Mouse (Mus musculus): ENCODE results near the gene Gm20481. TPM values are rescaled to one million over a fixed set of nuclear protein-coding genes. Genes with fewer than 3 reads are reported as not detected.
"Not testable (repeated sequence)": the region's sequence is repeated elsewhere in the genome, so short reads cannot be mapped to it uniquely, and the experiment has no call there.

Gm20481 gene
- polyA plus RNA-seq, 1 experiment = not detected

GRCm38 (mm10) chr17:34982328-34982727 is 12.6 kb downstream of the Gm20481 start:
- DNase-seq (ENCODE audit: low read depth in 1 of 2, low spot score in 2 of 2) = no peak
- peak overlapping the region; percentile 99; the same call in 1 of the 2 replicates for H3K27ac ChIP-seq (ENCODE audit: insufficient read depth, low read length)
- peaks cover 4% of the 10 kb centered on the region; the same call in 1 of the 2 replicates for H3K4me1 ChIP-seq (ENCODE audit: control insufficient read depth, insufficient read depth, insufficient read length)
- H3K4me3 ChIP-seq (ENCODE audit: extremely low read depth, insufficient read depth, insufficient read length) = peak overlapping the region; percentile 99
- no peak for TF ChIP-seq POLR2A (IDR thresholded peaks at IDR 0.05; ENCODE audit: low read depth, low read length)
- no peak for TF ChIP-seq CTCF (IDR thresholded peaks at IDR 0.05; ENCODE audit: extremely low read depth, insufficient read depth, insufficient read length, insufficient replicate concordance)
- H3K36me3 ChIP-seq (ENCODE audit: control insufficient read depth, insufficient read depth, low read length) = peaks cover 7% of the 10 kb centered on the region; the same call in 1 of the 2 replicates
- no peaks in the 10 kb centered on the region for H3K27me3 ChIP-seq (ENCODE audit: control insufficient read depth, insufficient read depth, low read length)
- WGBS = under 1% methylated on average over 15 of the region's 15 CpGs

GRCm38 (mm10) chr17:34984218-34984617 is 14.5 kb downstream of the Gm20481 start:
- peaks cover 4% of the 10 kb centered on the region; the same call in 1 of the 2 replicates for H3K4me1 ChIP-seq (ENCODE audit: control insufficient read depth, insufficient read depth, insufficient read length)
- no peak overlapping the region for H3K4me3 ChIP-seq (ENCODE audit: extremely low read depth, insufficient read depth, insufficient read length)
- no peaks in the 10 kb centered on the region for H3K27me3 ChIP-seq (ENCODE audit: control insufficient read depth, insufficient read depth, low read length)
- WGBS = 82% methylated on average over 2 of the region's 2 CpGs
- H3K27ac ChIP-seq (ENCODE audit: insufficient read depth, low read length) = no peak overlapping the region
- DNase-seq (ENCODE audit: low read depth in 1 of 2, low spot score in 2 of 2) = no peak
- no peak for TF ChIP-seq POLR2A (IDR thresholded peaks at IDR 0.05; ENCODE audit: low read depth, low read length)
- peak; percentile 12; the same call in 1 of the 2 replicates for TF ChIP-seq CTCF (IDR thresholded peaks at IDR 0.05; ENCODE audit: extremely low read depth, insufficient read depth, insufficient read length, insufficient replicate concordance)
- peaks cover 7% of the 10 kb centered on the region; the same call in 1 of the 2 replicates for H3K36me3 ChIP-seq (ENCODE audit: control insufficient read depth, insufficient read depth, low read length)

GRCm38 (mm10) chr17:34994751-34995150 is 25.0 kb downstream of the Gm20481 start:
- Histone ChIP-seq H3K36me3 (ENCODE audit: control insufficient read depth, insufficient read depth, low read length) (peaks cover 16% of the 10 kb centered on the region), H3K27me3 (ENCODE audit: control insufficient read depth, insufficient read depth, low read length) (no peaks in the 10 kb centered on the region), H3K4me1 (ENCODE audit: control insufficient read depth, insufficient read depth, insufficient read length) (no peaks in the 10 kb centered on the region; the same call in 1 of the 2 replicates), H3K4me3 (ENCODE audit: extremely low read depth, insufficient read depth, insufficient read length) (no peak overlapping the region), H3K27ac (ENCODE audit: insufficient read depth, low read length) (no peak overlapping the region)
- DNase-seq (ENCODE audit: low read depth in 1 of 2, low spot score in 2 of 2) = no peak
- TF ChIP-seq POLR2A (IDR thresholded peaks at IDR 0.05; ENCODE audit: low read depth, low read length) (no peak), CTCF (IDR thresholded peaks at IDR 0.05; ENCODE audit: extremely low read depth, insufficient read depth, insufficient read length, insufficient replicate concordance) (no peak)

- H3K27me3 ChIP-seq (ENCODE audit: control insufficient read depth, insufficient read depth, low read length); H3K4me3 ChIP-seq (ENCODE audit: extremely low read depth, insufficient read depth, insufficient read length); H3K4me1 ChIP-seq (ENCODE audit: control insufficient read depth, insufficient read depth, insufficient read length); DNase-seq (ENCODE audit: low read depth in 1 of 2, low spot score in 2 of 2); H3K27ac ChIP-seq (ENCODE audit: insufficient read depth, low read length): not testable (repeated sequence)
- peaks cover 16% of the 10 kb centered on the region for H3K36me3 ChIP-seq (ENCODE audit: control insufficient read depth, insufficient read depth, low read length)
- WGBS = 78% methylated on average over 4 of the region's 4 CpGs
Measured at GRCm38 (mm10) chr17:34995192-34995591, 25.5 kb downstream of the Gm20481 start.

- WGBS = 64% methylated on average over 4 of the region's 4 CpGs
- H3K27ac ChIP-seq (ENCODE audit: insufficient read depth, low read length) = 0 out of 2 replicates have a peak overlapping the region, but pooled peaks have one; percentile 20
- H3K27me3 ChIP-seq (ENCODE audit: control insufficient read depth, insufficient read depth, low read length); H3K4me1 ChIP-seq (ENCODE audit: control insufficient read depth, insufficient read depth, insufficient read length); H3K4me3 ChIP-seq (ENCODE audit: extremely low read depth, insufficient read depth, insufficient read length); DNase-seq (ENCODE audit: low read depth in 1 of 2, low spot score in 2 of 2): not testable (repeated sequence)
- H3K36me3 ChIP-seq (ENCODE audit: control insufficient read depth, insufficient read depth, low read length) = peaks cover 16% of the 10 kb centered on the region
Measured at GRCm38 (mm10) chr17:34995927-34996326, 26.2 kb downstream of the Gm20481 start.

- 79% methylated on average over 14 of the region's 14 CpGs for WGBS
Measured at GRCm38 (mm10) chr17:34996411-34997141, 26.9 kb downstream of the Gm20481 start.

GRCm38 (mm10) chr17:34997142-34997483 is 27.4 kb downstream of the Gm20481 start:
- DNase-seq (ENCODE audit: low read depth in 1 of 2, low spot score in 2 of 2) = no peak
- Histone ChIP-seq H3K36me3 (ENCODE audit: control insufficient read depth, insufficient read depth, low read length) (peaks cover 16% of the 10 kb centered on the region), H3K27ac (ENCODE audit: insufficient read depth, low read length) (no peak overlapping the region), H3K27me3 (ENCODE audit: control insufficient read depth, insufficient read depth, low read length) (no peaks in the 10 kb centered on the region), H3K4me1 (ENCODE audit: control insufficient read depth, insufficient read depth, insufficient read length) (no peaks in the 10 kb centered on the region; the same call in 1 of the 2 replicates), H3K4me3 (ENCODE audit: extremely low read depth, insufficient read depth, insufficient read length) (peak overlapping the region; percentile 36)
- WGBS = 73% methylated on average over 5 of the region's 5 CpGs
- TF ChIP-seq POLR2A (IDR thresholded peaks at IDR 0.05; ENCODE audit: low read depth, low read length) (no peak), CTCF (IDR thresholded peaks at IDR 0.05; ENCODE audit: extremely low read depth, insufficient read depth, insufficient read length, insufficient replicate concordance) (no peak)

More at GRCm38 (mm10) chr17:34996411-34997141, 26.9 kb downstream of the Gm20481 start:
- Histone ChIP-seq H3K4me3 (ENCODE audit: extremely low read depth, insufficient read depth, insufficient read length) (peak overlapping the region; percentile 32), H3K27ac (ENCODE audit: insufficient read depth, low read length) (no peak overlapping the region), H3K27me3 (ENCODE audit: control insufficient read depth, insufficient read depth, low read length) (no peaks in the 10 kb centered on the region), H3K4me1 (ENCODE audit: control insufficient read depth, insufficient read depth, insufficient read length) (no peaks in the 10 kb centered on the region; the same call in 1 of the 2 replicates), H3K36me3 (ENCODE audit: control insufficient read depth, insufficient read depth, low read length) (peaks cover 16% of the 10 kb centered on the region)
- no peak for TF ChIP-seq CTCF (IDR thresholded peaks at IDR 0.05; ENCODE audit: extremely low read depth, insufficient read depth, insufficient read length, insufficient replicate concordance)
- no peak for TF ChIP-seq POLR2A (IDR thresholded peaks at IDR 0.05; ENCODE audit: low read depth, low read length)
- DNase-seq (ENCODE audit: low read depth in 1 of 2, low spot score in 2 of 2) = no peak
